Mouse (Mus musculus) T-helper 17 cell (primary cell): ENCODE results near the gene Mgea5.

Experiments used
- in situ Hi-C, 2 experiments: fragments of 300-600 bp; cut with MboI, MseI; formaldehyde crosslinking; loops; 1 replicate in 1 of 2; 2 replicates in 1 of 2; pipeline ENCODE4 v1.15.1; 2025; ENCODE audit warnings: high pct_unique_total_duplicates in 2 of 2

Mgea5 gene

DNA sequence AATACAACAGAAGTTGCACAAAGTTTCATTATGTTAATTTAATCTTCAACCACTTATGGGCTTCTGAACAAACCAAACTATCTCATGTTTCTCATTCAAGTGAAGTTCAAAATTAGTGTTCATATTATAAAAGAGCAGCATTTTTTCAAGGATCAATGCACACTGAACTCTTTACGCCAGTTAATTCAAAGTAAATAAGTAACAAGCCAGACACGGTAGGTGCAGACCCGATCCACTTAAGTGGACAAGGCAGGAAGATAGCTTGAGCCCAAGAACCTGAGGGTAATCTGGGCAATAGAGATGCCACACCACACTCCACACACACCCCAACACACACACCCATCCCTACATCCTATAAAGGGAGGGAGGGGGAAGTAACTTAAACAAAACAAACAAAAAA is 30.1 kb downstream of the Mgea5 start:
- in situ Hi-C loops, result no loop called here

DNA sequence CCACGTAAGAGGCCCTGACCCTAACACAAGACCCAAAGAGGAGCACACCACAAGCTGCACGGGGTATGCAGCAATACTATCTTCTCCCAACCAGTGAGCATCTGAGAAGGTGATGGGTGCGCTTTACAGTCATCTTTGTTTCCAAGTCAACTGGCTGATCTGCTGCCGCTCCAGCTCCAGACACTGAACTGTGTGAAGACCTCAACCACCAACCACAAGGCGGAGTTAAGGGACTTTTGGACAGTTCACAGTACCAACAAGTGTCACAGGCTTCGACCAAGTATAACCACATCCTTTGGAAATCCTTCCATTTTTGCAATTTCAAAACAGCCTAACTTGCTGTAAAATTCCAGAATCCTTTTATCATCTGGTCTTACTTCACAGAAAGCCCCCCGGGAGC is 31.8 kb downstream of the Mgea5 start:
- in situ Hi-C loops, result no loop called here

DNA sequence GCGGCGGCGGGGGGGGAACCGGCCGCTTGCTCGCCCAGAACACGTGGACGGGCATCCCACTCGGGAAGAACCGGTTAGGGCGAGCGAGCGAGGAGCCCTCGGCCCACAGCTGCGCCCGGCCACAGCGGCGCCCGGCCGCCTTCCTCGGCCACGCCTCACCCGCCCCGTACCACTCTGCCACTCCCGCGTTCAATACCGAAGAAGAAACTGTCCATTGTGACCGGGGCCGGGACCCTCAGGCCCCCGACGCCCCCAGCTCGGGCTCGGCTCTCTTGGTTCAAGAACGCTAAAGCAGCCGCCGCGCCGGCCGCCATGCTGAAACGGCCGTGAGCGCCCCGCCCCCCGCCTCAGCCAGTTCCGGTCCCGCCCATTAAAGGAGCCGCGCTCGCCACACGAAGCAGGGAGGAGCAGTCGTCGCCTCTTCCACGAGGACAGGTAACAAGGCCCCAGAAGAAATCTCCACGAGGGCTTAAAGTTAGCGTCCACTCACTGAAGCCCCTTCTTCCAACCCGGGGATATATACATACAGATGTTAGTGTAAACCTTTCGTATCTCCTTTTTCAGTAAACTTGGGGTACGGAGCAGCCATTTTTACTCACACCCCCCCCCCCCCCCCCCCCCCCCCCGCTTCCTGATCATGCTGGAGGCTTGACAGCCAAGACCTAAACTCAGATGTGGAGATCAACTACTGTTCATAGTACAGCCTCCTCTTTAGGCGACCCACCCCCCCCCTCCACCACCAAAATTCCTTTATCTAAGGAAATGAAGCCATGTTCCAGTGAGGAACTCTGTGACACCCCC is 34.2 kb downstream of the Mgea5 start, which contains the start of gene Npm3:
Gene Npm3 (minus strand): TSS at position 349 of the 801 bp plus-strand sequence.
- in situ Hi-C loops, result loop anchor here (5.0 to 25.0 kb wide), 3 partner anchors 177 to 522 kb away; partner anchors contain the start of genes Gm17018 (in 1 of the 2) and Poll (in 1 of the 2)

DNA sequence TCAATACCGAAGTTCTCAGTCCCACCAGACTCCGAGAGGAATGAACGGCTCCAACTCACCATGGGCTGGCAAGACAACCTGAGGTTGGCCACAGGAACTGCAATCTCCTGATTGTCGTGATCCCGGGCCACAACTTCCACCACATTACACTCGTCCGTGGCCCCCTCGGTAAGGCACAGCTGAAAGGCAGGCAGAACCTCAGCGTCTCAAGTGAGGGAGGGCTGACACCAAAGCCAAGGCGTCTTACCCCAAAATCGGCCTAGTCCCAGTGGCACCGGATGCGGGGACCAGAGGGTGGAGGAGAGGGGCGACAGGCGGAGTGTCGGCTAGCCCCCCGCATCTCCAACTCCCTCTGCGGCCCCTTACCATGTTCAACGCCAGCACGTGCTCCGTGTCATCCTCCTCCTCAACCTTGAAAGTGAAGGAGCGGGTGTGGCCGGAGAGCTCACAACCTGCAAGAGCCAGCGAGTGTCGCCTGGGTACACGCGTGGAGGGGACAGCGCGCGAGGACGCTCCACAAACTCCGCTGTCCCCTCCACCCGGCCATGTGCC is 34.9 kb downstream of the Mgea5 start:
- in situ Hi-C loops, result loop anchor here (5.0 to 25.0 kb wide), 3 partner anchors 176 to 521 kb away; partner anchors contain the start of genes Gm17018 (in 1 of the 2) and Poll (in 1 of the 2)

DNA sequence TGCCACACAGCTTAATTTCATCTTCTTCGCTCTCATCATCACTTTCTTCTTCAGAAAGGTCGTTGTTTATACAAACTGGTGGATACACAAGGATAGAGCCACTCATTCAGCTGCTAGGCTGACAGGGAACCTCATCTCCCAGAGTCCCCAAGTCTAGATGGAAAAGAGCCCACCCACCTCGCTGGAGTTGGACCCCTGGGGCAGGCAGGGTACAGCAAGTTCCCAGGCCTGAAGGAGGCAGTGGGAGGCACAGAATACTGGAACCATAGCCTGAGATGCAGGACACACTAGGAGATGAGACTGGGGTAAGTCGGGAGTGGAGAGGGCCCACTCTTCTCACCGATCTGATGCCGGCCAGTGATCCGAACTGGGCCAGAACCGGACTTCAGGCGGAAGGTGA is 35.4 kb downstream of the Mgea5 start:
- in situ Hi-C loops, result loop anchor here (5.0 to 25.0 kb wide), 3 partner anchors 176 to 521 kb away; partner anchors contain the start of genes Gm17018 (in 1 of the 2) and Poll (in 1 of the 2)

DNA sequence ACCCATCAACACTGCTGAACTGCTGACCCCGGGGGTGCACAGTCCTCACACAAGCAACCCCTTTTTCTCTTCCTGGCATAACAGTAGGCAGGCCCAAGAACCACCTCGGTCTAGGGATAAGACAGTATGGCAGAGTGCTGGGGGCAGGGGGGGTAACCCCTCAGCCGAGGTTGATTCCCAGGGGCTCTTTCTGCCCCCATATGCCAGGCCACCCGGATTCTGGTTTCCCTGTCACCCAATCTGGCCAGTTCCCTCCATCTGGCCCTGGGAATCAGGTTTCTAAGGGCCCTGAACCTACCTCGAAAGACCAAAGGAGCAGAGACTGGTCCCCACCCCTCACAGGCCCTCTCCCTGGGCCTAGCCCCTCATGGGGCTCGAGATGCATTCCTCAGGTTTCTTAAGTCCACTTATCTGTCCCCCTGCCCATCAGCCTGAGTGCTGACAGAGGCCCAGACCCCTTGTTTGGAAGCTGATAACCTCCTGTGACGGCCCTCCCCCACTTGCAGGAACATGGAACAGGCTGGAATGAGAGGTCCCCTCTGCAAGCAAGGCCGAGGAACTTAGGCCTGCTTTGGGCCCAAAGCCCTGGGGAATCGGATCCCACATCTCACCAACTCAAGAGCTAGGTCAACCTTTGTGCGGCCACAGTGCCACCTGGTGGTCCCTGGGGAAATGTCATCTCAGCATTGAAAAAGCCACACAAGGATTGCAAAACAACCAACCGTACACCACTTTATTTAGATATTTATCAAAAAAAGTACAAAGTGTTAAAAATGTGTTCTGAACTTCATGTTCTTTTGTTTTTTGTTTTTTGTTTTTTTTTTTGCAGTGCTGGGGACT is 36.4 kb downstream of the Mgea5 start:
- in situ Hi-C loops, result loop anchor here (5.0 to 25.0 kb wide), 3 partner anchors 175 to 520 kb away; partner anchors contain the start of genes Gm17018 (in 1 of the 2) and Poll (in 1 of the 2)

DNA sequence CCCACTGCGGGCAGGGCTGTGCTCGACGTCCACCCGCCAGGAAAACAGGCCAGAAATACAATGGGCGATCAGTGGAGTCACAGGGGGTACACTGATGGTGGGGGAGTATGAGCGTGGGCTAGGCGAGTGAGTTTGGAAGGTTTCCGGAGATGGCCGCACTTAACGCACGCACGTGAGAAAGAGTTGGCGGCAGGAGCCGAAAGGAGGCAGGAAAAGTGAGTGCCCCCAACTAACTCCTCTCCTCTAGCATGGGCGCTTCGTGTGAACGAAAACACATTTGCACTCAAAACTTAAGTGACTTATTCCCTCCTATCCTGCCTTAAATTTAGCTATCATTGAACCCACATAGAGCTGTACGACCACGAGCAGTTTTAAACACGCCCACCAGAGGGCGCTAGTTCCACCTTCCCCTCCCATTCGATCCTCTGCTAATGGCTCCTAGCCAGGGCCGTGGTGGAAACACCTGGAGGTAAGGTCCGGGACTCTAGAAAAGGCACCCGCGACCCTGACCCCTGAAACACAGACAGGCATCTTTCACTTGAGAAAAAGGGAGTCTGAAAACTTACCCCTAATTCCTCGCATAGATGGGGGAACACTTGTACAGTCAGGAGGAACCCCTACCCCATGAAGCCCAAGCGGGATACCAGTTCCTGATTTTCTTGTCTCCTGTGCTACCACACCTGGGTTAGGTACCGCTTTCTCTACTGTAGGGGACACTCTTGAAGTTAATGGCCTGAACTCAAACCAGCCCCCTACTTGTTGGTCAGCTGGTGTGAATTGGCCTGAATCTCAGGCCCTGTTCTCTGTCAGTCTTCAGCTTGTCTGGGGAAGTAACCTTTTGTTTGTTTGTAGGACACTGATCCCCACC is 37.2 kb downstream of the Mgea5 start:
- in situ Hi-C loops, result loop anchor here (5.0 to 25.0 kb wide), 3 partner anchors 174 to 519 kb away; partner anchors contain the start of genes Gm17018 (in 1 of the 2) and Poll (in 1 of the 2)

DNA sequence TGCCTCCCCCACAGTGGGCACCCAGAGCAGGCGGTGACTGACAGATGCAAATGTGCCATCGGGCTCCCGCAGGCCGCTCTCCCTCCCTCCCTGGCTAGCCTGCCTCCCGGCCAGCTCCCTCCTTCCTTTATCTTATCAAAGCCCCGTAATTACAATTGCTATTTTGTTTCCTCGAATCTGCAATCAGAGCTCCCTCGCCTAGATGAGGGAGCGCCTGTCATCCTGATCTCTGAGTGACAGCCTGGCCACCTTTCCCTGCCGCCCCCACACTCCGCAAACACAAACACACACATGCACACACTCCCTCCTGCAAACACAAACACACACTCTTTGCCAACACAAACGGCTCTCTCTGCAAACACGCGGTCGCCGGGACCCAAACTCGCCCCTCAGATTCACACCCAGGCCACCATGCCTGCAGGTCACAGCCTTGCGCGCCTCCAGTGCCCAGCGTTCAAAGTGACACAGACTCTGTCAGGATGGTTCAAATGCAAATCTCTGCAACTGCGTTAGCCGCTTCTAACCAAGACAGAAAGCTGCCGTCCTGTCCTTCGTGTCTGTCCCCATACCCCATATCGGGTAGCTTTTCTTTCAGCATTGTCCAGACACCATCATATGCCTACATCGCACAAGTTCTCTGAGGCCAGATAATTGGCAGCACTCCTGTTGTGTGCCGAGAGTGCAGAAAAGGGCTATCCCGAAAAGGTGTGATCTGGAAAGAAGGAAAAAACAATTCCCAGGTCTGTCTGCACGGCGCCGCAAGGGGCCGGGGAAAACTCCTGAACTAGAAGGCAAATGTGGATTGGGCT is 38.1 kb downstream of the Mgea5 start:
- in situ Hi-C loops, result loop anchor here (5.0 to 25.0 kb wide), 3 partner anchors 173 to 518 kb away; partner anchors contain the start of genes Gm17018 (in 1 of the 2) and Poll (in 1 of the 2)

DNA sequence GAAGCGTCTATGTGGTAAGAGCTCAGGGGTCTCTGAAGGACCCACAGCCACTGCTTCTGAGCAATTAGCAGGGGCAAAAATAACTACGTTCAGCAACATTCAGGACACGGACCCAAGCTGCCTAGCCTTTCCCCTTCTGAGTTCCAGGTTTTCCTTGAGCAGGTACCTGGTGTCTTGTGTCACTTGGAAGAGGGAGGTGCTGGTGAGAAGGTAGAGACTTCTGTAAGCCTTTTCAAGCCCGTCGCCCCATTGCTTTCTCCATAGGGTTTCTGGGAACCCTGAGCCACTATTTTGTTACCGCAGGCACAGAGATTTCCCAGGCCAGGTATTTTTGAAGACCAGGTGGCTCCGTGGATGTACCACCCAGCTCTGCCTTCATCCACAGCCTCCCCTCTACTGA is 40.0 kb downstream of the Mgea5 start:
- in situ Hi-C loops, result loop anchor here (5.0 to 25.0 kb wide), 2 partner anchors 181 to 511 kb away; partner anchors contain the start of genes Gm17018 (in 1 of the 2) and Poll (in 1 of the 2)

DNA sequence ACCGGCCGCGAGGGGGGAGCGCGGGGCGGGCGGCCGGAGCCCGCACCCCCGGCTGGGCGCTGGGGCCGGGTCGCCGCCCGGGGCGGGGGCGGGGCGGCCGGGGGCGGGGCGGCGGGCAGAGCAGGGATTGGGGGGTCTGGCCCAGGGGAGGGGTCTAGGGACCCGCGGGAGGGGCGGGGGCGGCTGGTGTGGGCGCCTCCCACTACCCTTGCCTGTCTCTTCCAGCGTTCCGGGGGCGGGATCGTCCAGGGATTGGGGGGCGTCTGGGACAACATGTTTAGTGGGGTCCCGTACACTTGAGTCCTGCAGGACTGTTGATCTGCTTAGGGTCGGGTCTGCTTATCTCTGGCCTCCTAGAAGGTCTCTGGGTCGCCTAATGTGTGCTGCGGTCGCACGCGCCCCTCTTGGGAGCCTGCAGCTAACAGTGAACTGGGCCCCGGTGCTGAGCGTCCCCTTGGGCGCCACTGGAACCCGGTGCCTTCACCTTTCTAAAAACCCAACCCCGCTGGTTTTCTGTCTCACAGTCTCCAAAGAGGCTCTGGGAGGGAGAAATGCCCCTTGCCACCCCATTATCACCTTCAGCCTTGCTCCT is 40.6 kb downstream of the Mgea5 start:
- in situ Hi-C loops, result loop anchor here (5.0 to 25.0 kb wide), 2 partner anchors 181 to 511 kb away; partner anchors contain the start of genes Gm17018 (in 1 of the 2) and Poll (in 1 of the 2)

DNA sequence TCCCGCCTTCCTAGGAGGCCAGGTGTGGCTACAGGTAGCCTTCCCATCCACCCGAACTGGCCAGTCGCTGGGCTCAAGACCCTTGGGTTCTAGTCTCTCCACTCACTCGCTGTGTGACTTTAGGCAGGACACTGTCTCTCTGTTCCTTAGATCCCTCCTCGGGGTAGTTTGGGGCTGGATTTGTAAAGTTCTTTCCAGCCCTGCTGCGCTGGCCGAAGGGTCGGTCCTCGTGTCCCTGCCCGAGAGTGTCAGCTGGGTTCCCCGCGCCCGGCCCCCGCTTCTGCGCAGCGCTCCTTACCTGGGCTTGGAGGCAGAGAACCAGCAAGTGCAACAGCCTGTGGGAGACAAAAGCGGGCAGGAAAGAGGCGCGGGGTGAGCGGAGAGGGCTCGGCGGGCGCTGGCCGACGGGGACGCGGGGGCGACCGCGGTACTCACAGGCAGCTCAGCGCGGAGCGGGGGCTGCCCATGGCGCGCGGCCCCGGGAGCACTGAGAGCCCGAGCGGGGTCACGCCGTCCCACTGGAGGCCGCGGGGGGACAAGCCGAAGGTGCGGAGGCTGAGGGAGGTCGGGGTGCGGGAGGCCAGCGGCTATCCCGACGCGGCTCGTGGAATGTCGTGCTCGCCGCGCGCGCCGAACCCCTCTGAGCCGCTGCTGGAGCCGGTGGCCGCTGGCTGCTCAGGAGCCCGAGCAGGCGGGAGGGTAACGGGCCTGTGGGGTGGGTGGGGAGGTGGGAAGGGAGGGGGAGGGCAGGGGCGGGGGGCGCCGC is 41.2 kb downstream of the Mgea5 start, which contains the start of gene Fgf8:
Gene Fgf8 (minus strand): TSS at position 698 of the 766 bp plus-strand sequence.
- in situ Hi-C loops, result loop anchor here (5.0 to 25.0 kb wide), 2 partner anchors 180 to 510 kb away; partner anchors contain the start of genes Gm17018 (in 1 of the 2) and Poll (in 1 of the 2)

DNA sequence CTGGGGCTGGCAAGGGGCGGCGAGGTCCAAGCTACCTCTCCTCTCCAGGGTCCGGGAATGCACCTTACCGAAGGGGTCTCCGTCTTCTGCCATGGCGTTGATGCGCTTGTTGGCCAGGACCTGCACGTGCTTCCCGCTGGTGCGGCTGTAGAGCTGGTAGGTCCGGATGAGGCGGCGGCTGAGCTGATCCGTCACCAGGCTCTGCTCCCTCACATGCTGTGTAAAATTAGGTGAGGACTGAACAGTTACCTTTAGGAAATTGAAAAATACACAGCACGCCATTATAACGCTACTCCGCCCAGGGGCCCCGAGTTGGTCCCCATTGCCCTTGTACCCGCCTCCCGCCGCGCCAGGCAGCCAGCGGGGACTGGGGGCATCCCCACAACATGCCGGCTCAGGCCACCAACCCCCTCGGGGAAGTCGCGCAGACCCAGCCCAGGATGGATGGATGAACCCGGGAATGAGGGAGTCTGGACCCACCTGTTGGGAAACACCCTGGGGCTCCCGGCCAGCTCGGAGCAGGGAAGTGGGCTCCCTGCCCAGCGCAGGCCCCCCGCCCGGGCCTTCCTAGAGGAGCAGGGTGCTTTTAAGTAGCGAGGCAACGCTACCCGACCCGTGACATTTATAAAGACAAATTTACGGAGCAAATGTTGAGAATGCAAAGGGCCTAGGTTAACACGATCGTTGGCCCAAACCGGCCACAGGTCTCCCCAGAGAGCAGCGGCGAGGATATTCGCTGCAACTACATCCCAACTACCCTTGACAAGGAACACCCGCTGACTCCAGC is 42.0 kb downstream of the Mgea5 start:
- in situ Hi-C loops, result loop anchor here (5.0 to 25.0 kb wide), 2 partner anchors 179 to 509 kb away; partner anchors contain the start of genes Gm17018 (in 1 of the 2) and Poll (in 1 of the 2)

DNA sequence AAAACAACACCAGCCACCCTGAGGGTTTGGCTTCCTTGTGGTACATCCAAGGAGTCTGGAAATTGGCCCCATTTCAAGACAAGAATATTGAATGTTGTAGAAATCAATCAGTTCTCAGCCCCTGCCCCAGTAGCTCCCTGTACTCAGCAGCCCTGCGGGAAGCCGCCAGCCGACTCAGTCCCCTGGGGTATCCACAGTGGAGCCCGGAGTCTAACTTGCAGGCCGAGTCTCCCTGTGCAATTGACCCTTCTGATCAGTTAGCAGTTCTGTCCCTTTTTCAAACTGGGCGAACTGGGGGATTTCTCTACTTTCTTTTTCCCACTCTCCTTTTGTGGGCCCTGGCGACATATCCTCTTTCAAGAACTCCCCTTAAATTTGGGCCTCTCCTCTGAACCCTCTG is 42.8 kb downstream of the Mgea5 start:
- in situ Hi-C loops, result loop anchor here (5.0 to 25.0 kb wide), 2 partner anchors 179 to 509 kb away; partner anchors contain the start of genes Gm17018 (in 1 of the 2) and Poll (in 1 of the 2)

DNA sequence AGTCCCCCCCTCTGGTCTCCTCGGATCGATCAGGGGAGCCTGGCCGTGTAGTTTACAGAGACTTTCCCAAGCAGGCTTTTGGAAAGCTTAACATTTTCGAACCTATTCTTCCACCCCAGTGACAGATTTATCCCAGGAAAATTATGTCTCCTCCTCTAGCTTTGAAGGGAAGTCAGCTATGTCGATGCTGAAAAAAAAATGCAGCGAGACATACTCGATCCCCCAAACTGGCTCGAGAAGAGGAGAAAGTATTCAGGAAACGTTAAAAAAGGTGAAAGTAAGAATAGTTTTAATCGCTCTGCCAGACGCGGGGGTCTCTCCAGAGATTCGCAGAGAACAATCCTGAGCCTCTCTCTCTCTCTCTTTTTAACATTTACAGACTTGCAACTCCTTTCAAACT is 43.4 kb downstream of the Mgea5 start:
- in situ Hi-C loops, result loop anchor here (5.0 to 25.0 kb wide), 2 partner anchors 178 to 508 kb away; partner anchors contain the start of genes Gm17018 (in 1 of the 2) and Poll (in 1 of the 2)

DNA sequence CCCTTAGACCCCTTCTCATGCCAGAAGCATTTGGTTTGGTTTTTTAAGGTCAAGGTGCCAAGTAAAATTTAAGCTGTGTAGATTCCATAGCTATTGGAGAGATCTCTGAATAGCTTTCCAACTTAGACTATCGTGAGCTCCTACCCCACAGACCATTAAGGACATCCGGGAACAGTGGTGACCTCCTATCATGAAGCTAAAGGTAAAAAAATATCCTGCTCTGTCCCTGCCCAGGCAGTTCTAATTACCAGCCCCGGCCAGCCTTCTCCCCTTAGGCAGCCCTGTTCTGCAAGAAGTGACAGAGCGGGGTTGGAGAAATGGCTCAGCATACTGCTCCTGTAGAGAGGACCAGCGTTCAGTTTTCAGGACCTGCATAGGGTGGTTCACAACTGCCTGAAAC is 45.1 kb downstream of the Mgea5 start:
- in situ Hi-C loops, result loop anchor here in 1 of 2 experiments (25.0 kb wide), 1 partner anchor 176 kb away; the partner anchor contains the start of genes Gm17018 and Poll

DNA sequence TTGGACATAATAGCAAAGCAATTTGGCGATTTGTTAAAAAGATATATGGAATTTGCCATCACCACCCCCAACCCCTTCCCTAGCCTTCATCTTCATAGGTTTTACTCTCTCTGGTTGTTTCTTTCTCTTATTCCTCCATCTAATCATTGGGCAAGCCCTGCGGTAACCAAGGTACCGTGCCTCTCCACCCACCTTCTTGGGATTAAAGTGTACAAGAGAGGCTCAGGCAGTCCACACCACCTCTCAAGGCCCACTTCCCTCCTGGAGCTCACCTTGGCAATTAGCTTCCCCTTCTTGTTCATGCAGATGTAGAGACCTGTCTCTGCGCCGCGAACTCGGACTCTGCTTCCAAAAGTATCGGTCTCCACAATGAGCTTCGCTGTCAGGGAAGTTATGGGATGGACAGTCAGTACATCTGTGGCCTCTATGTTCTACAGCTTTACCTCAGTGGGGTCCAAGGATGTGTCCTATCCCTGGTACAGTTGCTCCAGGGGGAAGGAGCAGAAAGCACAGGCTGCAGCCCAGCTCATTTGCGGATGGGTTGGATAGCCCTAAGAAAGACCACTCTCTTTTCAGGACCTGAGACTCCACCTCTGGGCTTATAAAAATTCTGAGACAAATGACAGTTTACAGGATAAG is 45.7 kb downstream of the Mgea5 start:
- in situ Hi-C loops, result loop anchor here in 1 of 2 experiments (25.0 kb wide), 1 partner anchor 176 kb away; the partner anchor contains the start of genes Gm17018 and Poll
